In genomic region chr12:107652126-107652728, GRCm38 (mm10) we compare ENCODE assay signal across 15 mouse cellular contexts.
A peak's percentile ranks its signal among the peaks of the same experiment; 100 is the strongest.
DNase-seq lines count a peak whose midpoint lies in the region; ATAC-seq lines count a peak whose summit lies in the region.
"Had no signal": no experiment of that assay in that cellular context is flagged by ENCODE, and none has a peak within 500 bp of the region (broad histone marks: within the 10 kb centered on the region; RNA-seq: fewer than 3 reads in every experiment).

No protein-coding gene starts in this region.

- H3K4me1 ChIP-seq in neural tube, embryonic 15.5 days: no peaks in the 10 kb centered on the region
- H3K4me1 ChIP-seq: lung, embryonic 15.5 days had no signal

- no peak for ATAC-seq in neural tube, embryonic 15.5 days (ENCODE audit: low FRiP score)

- peak; percentile 87 for DNase-seq in heart, adult 11 months
- DNase-seq in heart, adult 9 months (ENCODE audit: low spot score in 2 of 2): no peak
- peak; percentile 33 for DNase-seq in neural tube, embryonic 10.5 days (ENCODE audit: extremely low spot score, low spot score)
- DNase-seq in fat pad, adult 2 months (ENCODE audit: extremely low read depth, low read depth, low spot score): peak; percentile 23
- no peak for DNase-seq in right cerebral cortex, postnatal 14 days
- DNase-seq in testis, postnatal 14 days (ENCODE audit: low spot score): no peak
- DNase-seq: adrenal gland, adult 2 months; cerebellum, adult 11 months; kidney, adult 8-10 months; liver; thymus, postnatal 25 days had no signal

- no peaks in the 10 kb centered on the region for H3K27me3 ChIP-seq in neural tube, embryonic 15.5 days (replicated peaks)
- H3K27me3 ChIP-seq: forebrain, embryonic 12.5 days; lung, embryonic 15.5 days had no signal

- no peaks in the 10 kb centered on the region for H3K36me3 ChIP-seq in neural tube, embryonic 15.5 days
- H3K36me3 ChIP-seq: forebrain, embryonic 12.5 days; lung, embryonic 15.5 days had no signal

- 50% methylated on average over 3 of the region's 3 CpGs for WGBS in neural tube, embryonic 15.5 days

- no peak overlapping the region for H3K4me2 ChIP-seq in neural tube, embryonic 15.5 days
- H3K4me2 ChIP-seq: forebrain, embryonic 12.5 days; lung, embryonic 15.5 days had no signal

- no peak overlapping the region for H3K27ac ChIP-seq in neural tube, embryonic 15.5 days (replicated peaks)
- H3K27ac ChIP-seq: forebrain, embryonic 12.5 days; left cerebral cortex, adult 2 months; lung, embryonic 15.5 days had no signal

- H3K9me3 ChIP-seq in neural tube, embryonic 15.5 days (replicated peaks): no peaks in the 10 kb centered on the region
- H3K9me3 ChIP-seq: forebrain, embryonic 12.5 days; lung, embryonic 15.5 days had no signal

- H3K4me3 ChIP-seq in neural tube, embryonic 15.5 days (replicated peaks): no peak overlapping the region
- H3K4me3 ChIP-seq: forebrain, embryonic 12.5 days; left cerebral cortex, adult 2 months; lung, embryonic 15.5 days had no signal

- no peak overlapping the region for H3K9ac ChIP-seq in neural tube, embryonic 15.5 days (replicated peaks)
- H3K9ac ChIP-seq: forebrain, embryonic 12.5 days; lung, embryonic 15.5 days had no signal

Comparison
In these comparisons a context has a peak if more than half of its experiments do, and no peak if none do; other contexts are left out.
1. DNase-seq: peak in heart, adult 11 months (single experiment), neural tube, embryonic 10.5 days (single experiment) and fat pad, adult 2 months (single experiment); none in heart, adult 9 months (0 of 2), right cerebral cortex, postnatal 14 days (single experiment) and testis, postnatal 14 days (single experiment).